In the genomic region with DNA sequence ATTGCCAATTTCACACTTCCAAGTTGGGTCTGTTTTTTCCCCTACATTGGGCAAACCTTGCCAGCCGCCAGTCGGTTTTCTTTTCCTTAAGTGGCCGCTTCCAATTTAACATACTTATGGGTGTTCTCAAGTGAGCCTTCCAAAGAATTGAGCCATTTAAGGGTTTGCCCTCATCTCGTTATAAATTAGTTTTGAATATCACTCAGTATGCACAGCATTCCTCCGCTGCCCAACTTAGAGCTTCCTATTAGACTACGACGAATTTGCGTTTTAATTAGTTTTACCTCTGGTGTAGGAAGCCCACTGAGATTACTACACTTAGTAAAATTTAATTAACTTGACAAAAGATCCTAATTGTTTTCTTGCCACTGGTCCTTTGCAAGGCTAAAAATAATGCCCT, we compare ENCODE assay signal across 25 mouse cellular contexts.
DNase-seq lines count a peak whose midpoint lies in the region; ATAC-seq and TF ChIP-seq lines count a peak whose summit lies in the region.
"Had no signal": no experiment of that assay in that cellular context is flagged by ENCODE, and none has a peak within 500 bp of the region (broad histone marks: within the 10 kb centered on the region; RNA-seq: fewer than 3 reads in every experiment).

No protein-coding gene starts in this region.

- 51% methylated on average over 8 of the region's 8 CpGs for WGBS in hindbrain, embryonic 15.5 days
- WGBS in hindbrain, embryonic 10.5 days = 86% methylated on average over 8 of the region's 8 CpGs
- WGBS in neural tube, embryonic 13.5 days = 59% methylated on average over 8 of the region's 8 CpGs
- WGBS in forebrain, embryonic 13.5 days = 25% methylated on average over 8 of the region's 8 CpGs
- 59% methylated on average over 8 of the region's 8 CpGs for WGBS in midbrain, postnatal 0 days

- H3K9ac ChIP-seq in hindbrain, embryonic 15.5 days = no peak overlapping the region
- H3K9ac ChIP-seq in neural tube, embryonic 13.5 days = no peak overlapping the region
- H3K9ac ChIP-seq in forebrain, embryonic 13.5 days = no peak overlapping the region
- H3K9ac ChIP-seq in midbrain, postnatal 0 days (replicated peaks; ENCODE audit: low read length, poor library complexity, severe bottlenecking) = no peak overlapping the region
- H3K9ac ChIP-seq: heart, embryonic 15.5 days; limb, embryonic 15.5 days; liver, embryonic 14.5 days; lung, embryonic 14.5 days; stomach, embryonic 15.5 days had no signal

- peak; percentile 54; the same call in 1 of the 2 replicates for ATAC-seq in hindbrain, embryonic 15.5 days (ENCODE audit: low FRiP score, low read depth)
- ATAC-seq in neural tube, embryonic 13.5 days (ENCODE audit: low read depth) = 0 out of 2 replicates have a peak, but pooled peaks have one; percentile 32
- ATAC-seq in forebrain, embryonic 13.5 days = peak; percentile 78
- no peak for ATAC-seq in midbrain, postnatal 0 days (ENCODE audit: low FRiP score)

- no peak overlapping the region for H3K4me2 ChIP-seq in hindbrain, embryonic 15.5 days
- no peak overlapping the region for H3K4me2 ChIP-seq in neural tube, embryonic 13.5 days
- H3K4me2 ChIP-seq in forebrain, embryonic 13.5 days = no peak overlapping the region
- no peak overlapping the region for H3K4me2 ChIP-seq in midbrain, postnatal 0 days (ENCODE audit: low read depth, low read length, poor library complexity, severe bottlenecking)
- H3K4me2 ChIP-seq: heart, embryonic 15.5 days; limb, embryonic 15.5 days; lung, embryonic 14.5 days; stomach, embryonic 15.5 days had no signal

- H3K36me3 ChIP-seq in hindbrain, embryonic 15.5 days = no peaks in the 10 kb centered on the region
- H3K36me3 ChIP-seq in hindbrain, embryonic 10.5 days = no peaks in the 10 kb centered on the region
- H3K36me3 ChIP-seq in neural tube, embryonic 13.5 days = no peaks in the 10 kb centered on the region
- H3K36me3 ChIP-seq in forebrain, embryonic 13.5 days (ENCODE audit: poor library complexity, severe bottlenecking) = no peaks in the 10 kb centered on the region
- no peaks in the 10 kb centered on the region for H3K36me3 ChIP-seq in midbrain, postnatal 0 days (ENCODE audit: insufficient read depth, low read length)
- H3K36me3 ChIP-seq: G1E; heart, embryonic 15.5 days; limb, embryonic 15.5 days; stomach, embryonic 15.5 days had no signal

- H3K4me1 ChIP-seq in hindbrain, embryonic 15.5 days (replicated peaks) = 0 out of 2 replicates have a peak, but pooled peaks cover 2% of the 10 kb centered on the region
- no peaks in the 10 kb centered on the region for H3K4me1 ChIP-seq in hindbrain, embryonic 10.5 days (replicated peaks)
- H3K4me1 ChIP-seq in neural tube, embryonic 13.5 days (replicated peaks) = 0 out of 2 replicates have a peak, but pooled peaks cover 5% of the 10 kb centered on the region
- H3K4me1 ChIP-seq in forebrain, embryonic 13.5 days = no peaks in the 10 kb centered on the region
- no peaks in the 10 kb centered on the region for H3K4me1 ChIP-seq in midbrain, postnatal 0 days (ENCODE audit: insufficient read depth, low read length)
- H3K4me1 ChIP-seq: heart, embryonic 15.5 days; limb, embryonic 15.5 days; stomach, embryonic 15.5 days had no signal

- no peak for DNase-seq in hindbrain, embryonic 10.5 days (ENCODE audit: low spot score)
- no peak for DNase-seq in neural tube, embryonic 10.5 days (ENCODE audit: extremely low spot score, low spot score)
- DNase-seq in midbrain, postnatal 0 days (ENCODE audit: low spot score) = peak; percentile 54
- no peak for DNase-seq in spleen, postnatal 4 days (ENCODE audit: low spot score in 2 of 2)
- DNase-seq: adrenal gland, adult 2 months; B cell, adult 2 months; cerebellum, adult 11-12 months; cerebellum, postnatal 14 days; gastrocnemius, postnatal 25 days; heart, adult 2 months; heart, postnatal 36 days; kidney, adult 2 months; left cerebral cortex, postnatal 4 days; lung, embryonic 14.5 days; thymus, postnatal 36 days had no signal

- no peaks in the 10 kb centered on the region for H3K27me3 ChIP-seq in hindbrain, embryonic 15.5 days
- H3K27me3 ChIP-seq in hindbrain, embryonic 10.5 days (ENCODE audit: insufficient read depth, poor library complexity, severe bottlenecking) = no peaks in the 10 kb centered on the region
- no peaks in the 10 kb centered on the region for H3K27me3 ChIP-seq in neural tube, embryonic 13.5 days
- H3K27me3 ChIP-seq in forebrain, embryonic 13.5 days = no peaks in the 10 kb centered on the region
- H3K27me3 ChIP-seq in midbrain, postnatal 0 days (ENCODE audit: insufficient read depth, low read length) = no peaks in the 10 kb centered on the region
- H3K27me3 ChIP-seq: CH12.LX; heart, embryonic 15.5 days; limb, embryonic 15.5 days; stomach, embryonic 15.5 days had no signal

- no peaks in the 10 kb centered on the region for H3K9me3 ChIP-seq in hindbrain, embryonic 15.5 days
- no peaks in the 10 kb centered on the region for H3K9me3 ChIP-seq in hindbrain, embryonic 10.5 days
- no peaks in the 10 kb centered on the region for H3K9me3 ChIP-seq in neural tube, embryonic 13.5 days
- H3K9me3 ChIP-seq in forebrain, embryonic 13.5 days (replicated peaks) = no peaks in the 10 kb centered on the region
- no peaks in the 10 kb centered on the region for H3K9me3 ChIP-seq in midbrain, postnatal 0 days (ENCODE audit: low read length)
- H3K9me3 ChIP-seq: heart, embryonic 15.5 days; limb, embryonic 15.5 days; stomach, embryonic 15.5 days had no signal

- H3K4me3 ChIP-seq in hindbrain, embryonic 15.5 days = no peak overlapping the region
- no peak overlapping the region for H3K4me3 ChIP-seq in hindbrain, embryonic 10.5 days
- H3K4me3 ChIP-seq in neural tube, embryonic 13.5 days = no peak overlapping the region
- no peak overlapping the region for H3K4me3 ChIP-seq in forebrain, embryonic 13.5 days
- no peak overlapping the region for H3K4me3 ChIP-seq in midbrain, postnatal 0 days (ENCODE audit: low read depth, low read length)
- H3K4me3 ChIP-seq: heart, adult 2 months; heart, embryonic 15.5 days; limb, embryonic 15.5 days; stomach, embryonic 15.5 days had no signal

- no peak overlapping the region for H3K27ac ChIP-seq in hindbrain, embryonic 15.5 days (replicated peaks)
- no peak overlapping the region for H3K27ac ChIP-seq in hindbrain, embryonic 10.5 days
- no peak overlapping the region for H3K27ac ChIP-seq in neural tube, embryonic 13.5 days (replicated peaks)
- no peak overlapping the region for H3K27ac ChIP-seq in forebrain, embryonic 13.5 days
- H3K27ac ChIP-seq in midbrain, postnatal 0 days (ENCODE audit: low read depth, low read length) = no peak overlapping the region
- H3K27ac ChIP-seq: heart, adult 2 months; heart, embryonic 15.5 days; kidney, postnatal 0 days; limb, embryonic 15.5 days; liver, embryonic 14.5 days; stomach, embryonic 15.5 days had no signal

- TF ChIP-seq CTCF in midbrain, postnatal 0 days (IDR thresholded peaks at IDR 0.05) = no peak
